Mouse (Mus musculus) MEL (cell line): ENCODE results near the gene Smo.
A peak's percentile ranks its signal among the peaks of the same experiment; 100 is the strongest.

Source experiments
- CHD2 ChIP-seq: IDR thresholded peaks from 2 replicates; pipeline ENCODE4 v1.6.1; 2011; ENCODE audit warnings: low read length, improper control_type of control experiment
- CTCF ChIP-seq, 3 experiments: IDR thresholded peaks in 2 of 3; conservative IDR thresholded peaks in 1 of 3; 2 replicates each; pipeline ENCODE4 v1.5.1; 2011 to 2012; ENCODE audit warnings: low read length in 3 of 3, low read depth in 2 of 3, mild to moderate bottlenecking in 2 of 3, improper control_type of control experiment in 1 of 3, inconsistent platforms in 1 of 3, mixed read lengths in 1 of 3, moderate library complexity in 1 of 3; ENCODE audit not compliant: control insufficient read depth in 1 of 3, insufficient read depth in 1 of 3, poor library complexity in 1 of 3, severe bottlenecking in 1 of 3
- E2F4 ChIP-seq: IDR thresholded peaks from 2 replicates; pipeline ENCODE4 v1.6.1; 2011; ENCODE audit warnings: low read depth, low read length, improper control_type of control experiment, borderline replicate concordance
- ELF1 ChIP-seq: IDR thresholded peaks from 2 replicates; pipeline ENCODE4 v1.6.1; 2014; ENCODE audit warnings: low read depth, mild to moderate bottlenecking, inconsistent platforms, low read length, improper control_type of control experiment, moderate library complexity
- EP300 ChIP-seq, 2 experiments: IDR thresholded peaks; 2 replicates each; pipeline ENCODE4 v1.6.1; 2011; ENCODE audit warnings: improper control_type of control experiment in 2 of 2, low read length in 2 of 2, low read depth in 1 of 2, mild to moderate bottlenecking in 1 of 2
- ETS1 ChIP-seq: IDR thresholded peaks from 2 replicates; pipeline ENCODE4 v1.6.1; 2012; ENCODE audit warnings: low read depth, mild to moderate bottlenecking, inconsistent platforms, low read length, improper control_type of control experiment, moderate library complexity
- MYC ChIP-seq: IDR thresholded peaks from 2 replicates; pipeline ENCODE4 v1.6.1; 2011; ENCODE audit warnings: low read depth, mild to moderate bottlenecking, low read length, improper control_type of control experiment, moderate library complexity
- POLR2A ChIP-seq, 2 experiments: IDR thresholded peaks; 2 replicates each; pipeline ENCODE4 v1.6.1; 2011 to 2012; ENCODE audit warnings: low read length in 2 of 2, mild to moderate bottlenecking in 2 of 2, control low read depth in 1 of 2, improper control_type of control experiment in 1 of 2, low read depth in 1 of 2, moderate library complexity in 1 of 2; ENCODE audit not compliant: control insufficient read depth in 1 of 2, insufficient read depth in 1 of 2, poor library complexity in 1 of 2
- RAD21 ChIP-seq: IDR thresholded peaks from 2 replicates; pipeline ENCODE4 v1.6.1; 2011; ENCODE audit warnings: mild to moderate bottlenecking, low read depth, low read length, improper control_type of control experiment
- RCOR1 ChIP-seq: IDR thresholded peaks from 2 replicates; pipeline ENCODE4 v1.6.1; 2012; ENCODE audit warnings: low read depth, mild to moderate bottlenecking, inconsistent platforms, low read length, improper control_type of control experiment
- SMC3 ChIP-seq: IDR thresholded peaks from 2 replicates; pipeline ENCODE4 v1.6.1; 2011; ENCODE audit warnings: low read depth, low read length, improper control_type of control experiment
- USF2 ChIP-seq, 2 experiments: IDR thresholded peaks; 2 replicates each; pipeline ENCODE4 v1.6.1; 2011 to 2012; ENCODE audit warnings: improper control_type of control experiment in 2 of 2, low read length in 2 of 2, borderline replicate concordance in 1 of 2, inconsistent platforms in 1 of 2, low read depth in 1 of 2, mild to moderate bottlenecking in 1 of 2; ENCODE audit not compliant: insufficient read depth in 1 of 2
- ZMIZ1 ChIP-seq: IDR thresholded peaks from 2 replicates; pipeline ENCODE4 v1.6.1; 2012; ENCODE audit warnings: low read depth, mild to moderate bottlenecking, inconsistent platforms, low read length, improper control_type of control experiment, moderate library complexity

GRCm38 (mm10) chr6:29701051-29701450 is 34.3 kb upstream of the Smo start:
- TF ChIP-seq RAD21 (no peak), E2F4 (no peak), POLR2A (IDR thresholded peaks at IDR 0.05; ENCODE audit: control insufficient read depth in 1 of 2, insufficient read depth in 1 of 2, low read depth in 1 of 2, low read length in 2 of 2, poor library complexity in 1 of 2) (no peak; a peak in 1 of 4 replicates), CHD2 (no peak), RCOR1 (peak; percentile 70), CTCF (IDR thresholded peaks at IDR 0.05 in 2 of 3, conservative IDR thresholded peaks at IDR 0.05 in 1 of 3; ENCODE audit: control insufficient read depth in 1 of 3, insufficient read depth in 1 of 3, low read depth in 2 of 3, low read length in 3 of 3, poor library complexity in 1 of 3, severe bottlenecking in 1 of 3) (no peak), EP300 (IDR thresholded peaks at IDR 0.05; ENCODE audit: low read depth in 1 of 2, low read length in 2 of 2) (peak; percentile 96 to 98), ZMIZ1 (peak; percentile 46; the same call in 1 of the 2 replicates), ELF1 (peak; percentile 68), ETS1 (peak; percentile 97), MYC (peak; percentile 54; the same call in 1 of the 2 replicates), SMC3 (no peak), USF2 (IDR thresholded peaks at IDR 0.05; ENCODE audit: borderline replicate concordance in 1 of 2, insufficient read depth in 1 of 2, low read depth in 1 of 2, low read length in 2 of 2) (no peak)
